Mouse (Mus musculus): Measurements from ENCODE around the gene Rpl32. TPM values are rescaled to one million over a fixed set of nuclear protein-coding genes. Genes with fewer than 3 reads are reported as not detected.
"Not testable (repeated sequence)": the region's sequence is repeated elsewhere in the genome, so short reads cannot be mapped to it uniquely, and the experiment has no call there.

Rpl32 gene
- polyA plus RNA-seq, 1 experiment from 2014 or later: 1,104 TPM

DNA sequence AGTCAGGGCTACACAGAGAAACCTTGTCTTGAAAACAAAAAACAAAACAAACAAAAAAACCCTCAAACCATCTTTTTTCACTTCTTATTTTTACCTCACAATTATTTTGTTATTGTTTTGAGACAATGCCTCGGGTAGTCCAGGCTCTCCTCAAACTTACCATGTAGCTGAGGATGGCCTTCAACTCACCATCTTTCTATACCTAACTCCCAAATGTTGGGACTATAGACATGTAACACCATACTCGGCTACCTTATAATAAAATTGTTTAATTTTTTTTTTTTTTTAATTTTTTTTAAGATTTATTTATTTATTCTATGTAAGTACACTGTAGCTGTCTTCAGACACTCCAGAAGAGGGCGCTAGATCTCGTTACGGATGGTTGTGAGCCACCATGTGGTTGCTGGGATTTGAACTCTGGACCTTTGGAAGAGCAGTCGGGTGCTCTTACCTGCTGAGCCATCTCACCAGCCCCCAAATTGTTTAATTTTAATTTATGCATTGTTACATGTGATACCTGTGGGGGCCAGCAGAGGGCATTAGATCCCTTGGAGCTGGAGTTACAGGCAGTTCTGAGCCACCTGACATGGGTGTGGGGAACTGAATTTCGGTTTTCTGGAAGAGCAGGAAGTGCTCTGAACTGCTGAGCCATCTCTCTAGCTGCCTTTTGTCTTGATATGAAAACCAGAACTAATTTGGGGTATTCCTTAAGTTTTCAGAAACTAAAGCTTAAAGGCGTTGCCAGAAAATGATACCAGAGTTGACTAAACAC, 38.3 kb upstream of the Rpl32 start:
- Histone ChIP-seq H3K27me3 (replicated peaks; ENCODE audit: control insufficient read depth, insufficient read depth, low read length) (no peaks in the 10 kb centered on the region), H3K4me1 (replicated peaks; ENCODE audit: control insufficient read depth, insufficient read depth, low read length) (no peaks in the 10 kb centered on the region; the same call in 1 of the 2 replicates), H3K9ac (replicated peaks; ENCODE audit: low read depth, low read length) (no peak overlapping the region), H3K9me3 (ENCODE audit: control insufficient read depth, low read length) (no peaks in the 10 kb centered on the region), H3K4me2 (ENCODE audit: low read length) (no peak overlapping the region), H3K4me3 (replicated peaks; ENCODE audit: low read length) (no peak overlapping the region), H3K36me3 (ENCODE audit: control insufficient read depth, insufficient read depth) (no peaks in the 10 kb centered on the region; the same call in 1 of the 2 replicates), H3K27ac (ENCODE audit: low read length) (no peak overlapping the region)
- WGBS: 57% methylated on average over 5 of the region's 8 CpGs
- ATAC-seq: peak; percentile 26; the same call in 1 of the 2 replicates

DNA sequence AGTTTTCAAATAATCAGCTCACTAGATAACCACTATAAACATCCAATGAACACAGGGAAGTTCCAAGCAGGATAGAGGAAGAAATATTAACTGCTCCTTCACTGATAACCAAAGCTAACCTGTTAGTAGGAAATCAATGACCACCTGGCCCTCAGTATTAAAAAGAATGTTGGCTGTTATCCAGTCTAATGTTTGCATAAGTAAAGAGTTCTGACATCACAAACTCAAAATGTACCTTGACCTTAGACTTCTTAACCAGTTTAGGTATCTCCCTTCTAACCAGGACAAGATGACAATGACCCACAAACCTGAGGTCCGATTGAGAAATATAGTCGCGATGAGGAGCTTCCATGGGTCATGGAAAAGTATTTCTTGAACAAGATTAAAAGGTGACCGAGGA, 36.5 kb upstream of the Rpl32 start:
- Histone ChIP-seq H3K9me3 (ENCODE audit: control insufficient read depth, low read length) (no peaks in the 10 kb centered on the region), H3K9ac (replicated peaks; ENCODE audit: low read depth, low read length) (no peak overlapping the region), H3K4me2 (ENCODE audit: low read length) (no peak overlapping the region), H3K27me3 (replicated peaks; ENCODE audit: control insufficient read depth, insufficient read depth, low read length) (no peaks in the 10 kb centered on the region), H3K27ac (ENCODE audit: low read length) (no peak overlapping the region), H3K4me3 (replicated peaks; ENCODE audit: low read length) (no peak overlapping the region), H3K36me3 (ENCODE audit: control insufficient read depth, insufficient read depth) (no peaks in the 10 kb centered on the region; the same call in 1 of the 2 replicates), H3K4me1 (replicated peaks; ENCODE audit: control insufficient read depth, insufficient read depth, low read length) (no peaks in the 10 kb centered on the region)
- WGBS: 95% methylated on average over 4 of the region's 4 CpGs
- no peak for ATAC-seq

DNA sequence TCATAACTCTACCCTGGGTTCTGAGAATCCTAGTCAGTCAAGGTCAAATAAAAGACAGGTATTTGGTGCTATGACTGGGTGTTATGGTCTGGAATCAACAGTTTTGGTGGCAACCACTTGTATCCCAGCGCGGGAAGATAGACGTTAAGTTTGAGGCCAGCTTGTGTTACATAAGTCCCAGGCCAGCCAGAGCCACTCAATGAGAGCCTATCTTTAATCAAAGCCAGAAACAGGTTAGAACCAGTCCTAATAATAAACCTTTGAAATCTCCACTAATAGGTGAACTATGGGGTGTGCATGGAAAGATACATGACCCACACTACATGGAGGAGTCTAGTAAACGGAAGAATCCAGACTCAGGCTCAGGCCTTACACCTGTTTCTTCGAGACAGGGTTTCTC, 30.2 kb upstream of the Rpl32 start:
- peak; percentile 5; the same call in 1 of the 2 replicates for ATAC-seq
- peak overlapping the region; percentile 86 for H3K4me2 ChIP-seq (ENCODE audit: low read length)
- peaks cover 10% of the 10 kb centered on the region for H3K4me1 ChIP-seq (replicated peaks; ENCODE audit: control insufficient read depth, insufficient read depth, low read length)
- H3K4me3 ChIP-seq (replicated peaks; ENCODE audit: low read length): peak overlapping the region; percentile 48
- peak overlapping the region; percentile 14; the same call in 1 of the 2 replicates for H3K27ac ChIP-seq (ENCODE audit: low read length)
- no peaks in the 10 kb centered on the region; the same call in 1 of the 2 replicates for H3K36me3 ChIP-seq (ENCODE audit: control insufficient read depth, insufficient read depth)
- H3K9me3 ChIP-seq (ENCODE audit: control insufficient read depth, low read length): no peaks in the 10 kb centered on the region
- WGBS: 67% methylated on average over 5 of the region's 5 CpGs
- H3K27me3 ChIP-seq (replicated peaks; ENCODE audit: control insufficient read depth, insufficient read depth, low read length): no peaks in the 10 kb centered on the region
- H3K9ac ChIP-seq (replicated peaks; ENCODE audit: low read depth, low read length): peak overlapping the region; percentile 47; the same call in 1 of the 2 replicates

DNA sequence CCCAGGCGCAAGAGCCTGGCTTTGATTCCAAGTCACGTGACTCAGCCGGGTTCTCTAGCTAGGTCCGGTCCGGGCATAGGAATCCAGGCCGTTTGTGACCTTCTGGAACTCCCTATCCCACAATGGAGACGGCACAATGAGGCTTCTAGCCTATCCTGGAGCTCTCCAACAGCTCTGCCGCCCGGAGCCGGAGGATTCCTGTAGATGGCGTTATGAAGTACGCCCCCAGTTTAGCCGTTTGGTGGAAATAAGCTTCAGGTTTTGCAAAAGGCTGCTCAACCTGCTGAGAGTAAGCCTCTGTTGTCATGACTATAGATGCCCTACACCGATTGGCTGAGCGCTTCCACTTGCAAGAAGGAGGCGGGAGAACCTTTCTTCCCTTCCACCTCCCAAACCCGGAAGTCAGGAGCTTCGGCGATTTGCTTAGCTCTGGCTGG, 29.6 kb upstream of the Rpl32 start, which contains the start of gene Efcab12:
Efcab12 (minus strand) TSS at position 252 of the 437 bp plus-strand sequence.
- peak; percentile 98 for ATAC-seq
- Histone ChIP-seq H3K9me3 (ENCODE audit: control insufficient read depth, low read length) (no peaks in the 10 kb centered on the region), H3K4me2 (ENCODE audit: low read length) (peak within 1 kb of the TSS; percentile 86), H3K36me3 (ENCODE audit: control insufficient read depth, insufficient read depth) (no peaks in the 10 kb centered on the region; the same call in 1 of the 2 replicates), H3K27me3 (replicated peaks; ENCODE audit: control insufficient read depth, insufficient read depth, low read length) (no peaks in the 10 kb centered on the region), H3K27ac (ENCODE audit: low read length) (peak within 1 kb of the TSS; percentile 61), H3K9ac (replicated peaks; ENCODE audit: low read depth, low read length) (peak within 1 kb of the TSS; percentile 47), H3K4me3 (replicated peaks; ENCODE audit: low read length) (peak within 1 kb of the TSS; percentile 48), H3K4me1 (replicated peaks; ENCODE audit: control insufficient read depth, insufficient read depth, low read length) (peaks cover 10% of the 10 kb centered on the region)
- under 1% methylated on average over 19 of the region's 19 CpGs for WGBS

DNA sequence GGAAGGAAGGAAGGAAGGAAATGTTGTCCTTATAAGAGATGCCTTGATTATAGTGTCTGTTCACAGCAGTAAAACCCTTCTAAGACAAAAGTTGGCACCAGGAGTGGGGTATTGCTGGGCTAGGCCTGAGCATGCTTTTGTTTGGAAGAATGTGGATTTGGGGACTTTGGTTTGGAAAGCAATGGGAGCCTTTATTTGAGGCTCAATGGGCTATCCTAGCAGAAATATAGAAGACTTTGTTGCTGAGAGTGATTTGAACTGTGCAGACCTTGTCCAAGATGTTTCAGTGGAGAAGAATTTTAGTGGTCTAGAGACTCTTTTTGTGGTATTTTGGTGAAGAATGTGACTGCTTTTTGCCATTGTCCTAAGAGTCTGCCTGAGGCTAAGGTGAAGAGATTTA, 25.3 kb upstream of the Rpl32 start:
- Histone ChIP-seq H3K4me3 (replicated peaks; ENCODE audit: low read length) (no peak overlapping the region), H3K4me2 (ENCODE audit: low read length) (no peak overlapping the region), H3K9ac (replicated peaks; ENCODE audit: low read depth, low read length) (no peak overlapping the region), H3K4me1 (replicated peaks; ENCODE audit: control insufficient read depth, insufficient read depth, low read length) (peaks cover 10% of the 10 kb centered on the region), H3K9me3 (ENCODE audit: control insufficient read depth, low read length) (no peaks in the 10 kb centered on the region), H3K27ac (ENCODE audit: low read length) (no peak overlapping the region), H3K36me3 (ENCODE audit: control insufficient read depth, insufficient read depth) (no peaks in the 10 kb centered on the region), H3K27me3 (replicated peaks; ENCODE audit: control insufficient read depth, insufficient read depth, low read length) (no peaks in the 10 kb centered on the region)
- no peak for ATAC-seq

DNA sequence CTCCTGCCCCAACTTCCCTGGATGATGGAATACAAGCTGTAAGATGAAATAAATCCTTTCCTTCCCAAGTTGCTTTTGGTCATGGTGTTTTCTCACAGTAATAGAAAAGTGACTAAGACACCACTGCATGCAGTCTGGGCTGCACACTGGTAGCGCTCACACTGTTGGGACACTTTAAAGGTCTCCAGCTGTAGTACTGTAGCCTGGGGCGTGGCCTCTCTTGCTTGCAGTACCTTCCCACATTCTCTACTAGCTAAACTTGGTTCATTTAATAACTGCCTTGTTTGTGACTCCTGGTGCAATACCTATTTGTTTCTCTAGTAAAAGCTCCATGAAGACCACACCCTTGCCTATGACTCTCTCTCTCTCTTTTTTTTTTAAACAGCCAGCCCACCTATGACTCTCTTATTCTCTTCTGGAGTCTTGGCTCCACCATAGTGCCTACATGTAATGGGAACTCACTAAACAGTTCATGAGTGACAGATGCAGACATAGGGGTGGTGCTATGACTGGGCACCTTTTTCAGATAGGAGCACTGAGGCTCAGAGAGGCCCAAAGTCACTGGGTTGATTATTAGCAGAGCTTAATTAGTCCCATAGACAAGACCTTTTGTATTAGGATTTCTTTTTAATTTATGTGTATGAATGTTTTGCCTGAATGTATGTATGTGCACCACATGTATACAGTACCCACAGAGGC, 23.8 kb upstream of the Rpl32 start:
- H3K4me1 ChIP-seq (replicated peaks; ENCODE audit: control insufficient read depth, insufficient read depth, low read length): no peaks in the 10 kb centered on the region
- H3K9me3 ChIP-seq (ENCODE audit: control insufficient read depth, low read length): no peaks in the 10 kb centered on the region
- no peak for ATAC-seq
- no peaks in the 10 kb centered on the region for H3K36me3 ChIP-seq (ENCODE audit: control insufficient read depth, insufficient read depth)
- no peaks in the 10 kb centered on the region for H3K27me3 ChIP-seq (replicated peaks; ENCODE audit: control insufficient read depth, insufficient read depth, low read length)
- no peak overlapping the region for H3K27ac ChIP-seq (ENCODE audit: low read length)
- H3K4me2 ChIP-seq (ENCODE audit: low read length): no peak overlapping the region
- no peak overlapping the region for H3K4me3 ChIP-seq (replicated peaks; ENCODE audit: low read length)
- 97% methylated on average over 2 of the region's 2 CpGs for WGBS
- H3K9ac ChIP-seq (replicated peaks; ENCODE audit: low read depth, low read length): no peak overlapping the region

DNA sequence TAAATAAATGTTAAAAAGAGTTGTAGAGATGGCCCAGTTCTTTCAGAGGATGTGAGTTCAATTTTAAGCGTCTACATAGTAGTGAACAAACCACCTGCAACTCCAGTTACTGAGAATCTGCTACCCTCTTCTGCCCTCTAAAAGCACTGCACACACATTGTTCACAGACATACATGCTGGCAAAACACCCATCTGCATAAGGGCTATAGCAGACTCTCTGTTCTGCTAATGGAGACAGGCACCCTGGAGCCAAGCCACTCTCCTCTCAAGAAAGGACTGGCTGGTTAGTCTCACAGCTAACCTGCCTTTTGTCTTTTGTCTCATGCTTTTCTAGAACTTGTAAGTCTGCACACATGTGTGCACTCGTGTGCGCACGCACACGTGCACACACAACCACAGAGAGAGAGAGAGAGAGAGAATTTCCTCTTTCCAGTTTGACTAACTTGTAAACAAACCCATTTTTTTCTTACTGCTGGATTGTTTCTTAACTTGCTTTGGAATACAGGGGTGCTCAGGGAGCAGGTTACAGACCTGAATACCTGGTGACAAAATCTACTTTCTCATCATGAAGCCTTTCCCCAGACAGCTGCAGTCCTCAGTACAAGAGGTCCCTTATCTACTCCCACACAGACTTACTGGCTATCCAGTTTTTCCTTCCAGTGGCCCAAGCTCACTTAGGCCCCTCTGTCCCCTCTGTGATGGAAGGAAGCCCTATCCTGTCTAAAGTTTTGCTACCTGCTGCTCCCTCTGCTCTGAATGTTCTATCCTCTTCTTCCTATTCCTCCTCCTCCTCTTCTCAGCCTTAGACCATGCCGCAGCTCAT, 22.4 kb upstream of the Rpl32 start:
- H3K9me3 ChIP-seq (ENCODE audit: control insufficient read depth, low read length): no peaks in the 10 kb centered on the region
- no peaks in the 10 kb centered on the region for H3K27me3 ChIP-seq (replicated peaks; ENCODE audit: control insufficient read depth, insufficient read depth, low read length)
- WGBS: 86% methylated on average over 6 of the region's 6 CpGs
- no peak overlapping the region for H3K4me3 ChIP-seq (replicated peaks; ENCODE audit: low read length)
- no peak for ATAC-seq
- no peak overlapping the region for H3K9ac ChIP-seq (replicated peaks; ENCODE audit: low read depth, low read length)
- H3K27ac ChIP-seq (ENCODE audit: low read length): no peak overlapping the region
- H3K36me3 ChIP-seq (ENCODE audit: control insufficient read depth, insufficient read depth): no peaks in the 10 kb centered on the region
- H3K4me2 ChIP-seq (ENCODE audit: low read length): no peak overlapping the region
- H3K4me1 ChIP-seq (replicated peaks; ENCODE audit: control insufficient read depth, insufficient read depth, low read length): no peaks in the 10 kb centered on the region

DNA sequence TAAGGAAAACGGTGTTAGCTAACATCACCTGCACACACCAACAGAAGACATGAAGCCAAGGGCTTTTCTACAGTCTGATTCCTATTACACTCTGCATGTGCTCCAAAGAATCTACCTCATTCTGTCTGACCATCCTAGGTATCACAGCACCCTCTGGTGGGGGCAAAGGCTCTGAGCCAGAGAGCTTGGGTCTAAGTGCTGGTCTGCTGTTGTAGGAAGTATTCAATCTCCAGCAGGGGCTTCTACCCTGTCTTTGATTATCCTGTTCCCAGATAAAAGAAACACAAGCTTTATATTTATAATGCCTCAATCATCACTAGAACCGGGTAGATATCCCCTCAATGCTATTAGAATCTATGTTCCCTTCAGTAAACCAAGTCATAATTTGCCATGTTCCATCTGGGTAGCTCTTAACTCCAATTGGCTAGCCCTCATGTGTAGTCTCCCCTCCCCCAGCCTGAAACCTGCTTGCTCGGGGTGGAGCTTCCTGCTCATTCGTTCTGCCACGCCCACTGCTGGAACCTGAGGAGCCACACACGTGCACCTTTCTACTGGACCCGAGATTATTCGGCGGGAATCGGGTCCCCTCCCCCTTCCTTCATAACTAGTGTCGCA, 15.4 kb upstream of the Rpl32 start:
- 3% methylated on average over 5 of the region's 11 CpGs for WGBS
- not testable (repeated sequence) for H3K27me3 ChIP-seq (replicated peaks; ENCODE audit: control insufficient read depth, insufficient read depth, low read length); H3K9ac ChIP-seq (replicated peaks; ENCODE audit: low read depth, low read length); H3K36me3 ChIP-seq (ENCODE audit: control insufficient read depth, insufficient read depth); H3K4me1 ChIP-seq (replicated peaks; ENCODE audit: control insufficient read depth, insufficient read depth, low read length); H3K27ac ChIP-seq (ENCODE audit: low read length); H3K9me3 ChIP-seq (ENCODE audit: control insufficient read depth, low read length)
- H3K4me3 ChIP-seq (replicated peaks; ENCODE audit: low read length): peak overlapping the region; percentile 15; the same call in 1 of the 2 replicates
- H3K4me2 ChIP-seq (ENCODE audit: low read length): peak overlapping the region; percentile 37
- ATAC-seq: peak; percentile 72
